Mouse (Mus musculus) forebrain, postnatal 0 days (tissue): ENCODE measurements at regions not wholly inside any gene's neighbourhood (a gene's known extent, or its start where the extent isn't known, plus 50 kb on each side); places are given as distances from the start of the nearest gene placed in this dataset.

Source experiments
- ATAC-seq: fragments of 200-750 bp; cut with Nextera tagmentation; 2 replicates; pipeline ENCODE4 v1.8.0; 2017; ENCODE audit warnings: mild to moderate bottlenecking, moderate library complexity
- DNase-seq: peaks from one replicate; pipeline ENCODE4 v3.0.0-alpha.2; 2015
- H3K27ac ChIP-seq: fragments of 300-500 bp; sonication (generic); 2 replicates; pipeline ENCODE4 v1.5.1; 2014; ENCODE audit warnings: low read depth, mild to moderate bottlenecking, antibody characterized with exemption, low read length, moderate library complexity, mixed read lengths
- H3K27me3 ChIP-seq: fragments of 300-500 bp; sonication (generic); 2 replicates; pipeline ENCODE4 v1.6.1; 2014; ENCODE audit warnings: mild to moderate bottlenecking, low read length, mixed read lengths; ENCODE audit not compliant: insufficient read depth
- H3K36me3 ChIP-seq: fragments of 300-500 bp; sonication (generic); 2 replicates; pipeline ENCODE4 v1.6.1; 2014; ENCODE audit warnings: mild to moderate bottlenecking, moderate library complexity; ENCODE audit not compliant: insufficient read depth
- H3K4me1 ChIP-seq: fragments of 300-500 bp; sonication (generic); 2 replicates; pipeline ENCODE4 v1.6.1; 2014; ENCODE audit warnings: antibody characterized with exemption; ENCODE audit not compliant: insufficient read depth
- H3K4me2 ChIP-seq: fragments of 300-500 bp; sonication (generic); 2 replicates; pipeline ENCODE4 v1.6.1; 2014; ENCODE audit warnings: low read depth, mild to moderate bottlenecking, moderate library complexity
- H3K4me3 ChIP-seq: fragments of 300-500 bp; sonication (generic); 2 replicates; pipeline ENCODE4 v1.5.1; 2014; ENCODE audit warnings: low read depth, low read length, mixed read lengths
- H3K9ac ChIP-seq: fragments of 300-500 bp; sonication (generic); 2 replicates; pipeline ENCODE4 v1.6.1; 2014; ENCODE audit warnings: mild to moderate bottlenecking
- H3K9me3 ChIP-seq: fragments of 300-500 bp; sonication (generic); 2 replicates; pipeline ENCODE4 v1.6.1; 2016; ENCODE audit warnings: low read length
- CTCF ChIP-seq: sonication (generic); IDR thresholded peaks from 2 replicates; pipeline ENCODE4 v1.5.1; 2016; ENCODE audit warnings: antibody characterized with exemption, control low read depth, low read depth
- WGBS: fragments of 180-500 bp; shearing (Covaris S2); extraction: QIAGEN DNeasy Blood & Tissue Kit; methylation state at CpG from one replicate; pipeline ENCODE4 v1.1.7; 2014; 5-methylcytosine and 5-hydroxymethylcytosine counted together

DNA sequence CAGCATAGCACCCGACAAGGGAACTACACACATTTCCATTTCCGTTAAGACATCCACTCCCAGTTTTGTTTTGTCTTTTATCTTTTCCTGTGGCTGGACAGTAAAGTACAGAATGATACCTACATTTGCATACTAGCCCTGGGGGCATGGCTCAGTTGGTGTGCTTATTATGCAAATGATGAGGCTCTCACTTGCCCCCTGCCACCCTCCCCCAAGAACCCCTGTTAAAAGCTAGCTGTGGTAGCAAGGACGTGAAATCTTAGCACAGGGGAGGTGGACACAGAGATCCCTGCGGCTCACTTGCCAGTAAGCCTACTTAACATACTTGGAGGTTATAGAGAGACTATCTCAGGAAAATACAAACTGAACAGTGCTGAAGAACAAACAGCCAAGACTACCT is 375.2 kb upstream of the B3galt2 start:
- Histone ChIP-seq H3K27ac (no peak overlapping the region), H3K4me2 (no peak overlapping the region), H3K4me1 (no peaks in the 10 kb centered on the region), H3K9ac (no peak overlapping the region), H3K9me3 (no peaks in the 10 kb centered on the region), H3K36me3 (no peaks in the 10 kb centered on the region), H3K4me3 (no peak overlapping the region), H3K27me3 (no peaks in the 10 kb centered on the region)
- DNase-seq: no peak
- no peak for ATAC-seq
- WGBS: 50% methylated on average over 4 of the region's 4 CpGs
- no peak for TF ChIP-seq CTCF

DNA sequence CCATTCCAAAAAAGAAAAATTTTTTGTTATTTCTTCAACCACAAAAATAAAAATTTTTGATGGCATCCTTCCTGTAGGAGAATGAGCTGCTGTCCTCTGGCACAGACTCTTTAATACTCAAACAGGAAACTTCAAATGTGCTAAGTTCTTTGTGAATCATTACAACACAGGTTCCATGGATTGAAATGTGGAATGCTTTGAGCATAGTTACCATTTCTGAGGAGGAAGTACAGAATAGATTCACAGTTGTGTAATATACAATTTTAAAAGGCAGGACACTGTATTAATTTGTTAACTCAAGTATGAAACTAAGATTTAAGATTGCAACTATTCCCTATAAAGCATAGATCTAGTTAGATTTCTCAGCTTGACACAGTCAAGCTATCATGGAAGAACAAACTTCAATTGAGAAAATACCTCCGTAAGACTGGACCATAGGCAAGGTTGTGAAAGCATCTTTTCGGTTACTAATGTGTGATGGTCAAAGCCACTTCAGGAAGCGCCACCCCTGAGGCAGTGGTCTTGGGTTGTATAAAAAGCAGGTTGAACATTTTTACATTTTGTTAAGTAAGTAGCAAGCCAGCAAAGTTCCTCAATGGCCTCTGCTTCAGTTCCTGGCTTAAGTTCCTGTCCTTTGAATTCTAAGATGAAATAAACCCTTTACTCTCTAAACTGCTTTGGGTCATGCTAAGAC is 354.0 kb upstream of the B3galt2 start:
- H3K27me3 ChIP-seq: no peaks in the 10 kb centered on the region
- TF ChIP-seq CTCF: no peak
- no peaks in the 10 kb centered on the region for H3K36me3 ChIP-seq
- H3K9ac ChIP-seq: no peak overlapping the region
- H3K27ac ChIP-seq: no peak overlapping the region
- H3K4me1 ChIP-seq: no peaks in the 10 kb centered on the region
- H3K4me2 ChIP-seq: no peak overlapping the region
- H3K4me3 ChIP-seq: no peak overlapping the region
- DNase-seq: no peak
- ATAC-seq: no peak
- H3K9me3 ChIP-seq: no peaks in the 10 kb centered on the region
- 97% methylated on average over 3 of the region's 3 CpGs for WGBS

DNA sequence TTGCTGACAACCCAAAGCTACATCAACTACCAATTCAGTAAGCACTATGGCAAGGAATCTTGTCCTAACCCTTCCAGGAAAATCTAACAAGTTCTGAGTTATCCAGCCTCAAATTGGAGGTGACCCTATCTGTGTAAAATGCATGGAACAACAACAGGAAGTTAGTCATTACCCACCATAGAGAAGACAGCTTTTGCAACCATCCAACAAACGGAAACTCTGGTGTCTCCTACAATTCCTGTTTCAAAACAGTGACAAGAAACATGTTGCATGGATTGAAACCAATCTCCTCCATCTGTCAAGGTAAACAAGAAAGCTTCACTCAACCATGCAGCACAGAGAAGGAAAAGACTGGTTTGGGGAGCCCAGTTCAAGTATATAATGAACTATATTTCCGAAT is 353.0 kb upstream of the B3galt2 start:
- Histone ChIP-seq H3K36me3 (no peaks in the 10 kb centered on the region), H3K9ac (no peak overlapping the region), H3K4me3 (no peak overlapping the region), H3K27ac (no peak overlapping the region), H3K4me2 (no peak overlapping the region), H3K4me1 (no peaks in the 10 kb centered on the region), H3K9me3 (no peaks in the 10 kb centered on the region), H3K27me3 (no peaks in the 10 kb centered on the region)
- ATAC-seq (no peak), DNase-seq (no peak)
- no peak for TF ChIP-seq CTCF
- 73% methylated on average over 2 of the region's 2 CpGs for WGBS

GRCm38 (mm10) chr1:143296555-143296954 is 343.9 kb upstream of the B3galt2 start:
- DNase-seq (no peak), ATAC-seq (no peak)
- Histone ChIP-seq H3K9me3 (no peaks in the 10 kb centered on the region), H3K27me3 (no peaks in the 10 kb centered on the region), H3K36me3 (no peaks in the 10 kb centered on the region), H3K9ac (no peak overlapping the region), H3K4me3 (no peak overlapping the region), H3K4me1 (no peaks in the 10 kb centered on the region), H3K4me2 (no peak overlapping the region), H3K27ac (no peak overlapping the region)
- WGBS: 76% methylated on average over 5 of the region's 5 CpGs
- no peak for TF ChIP-seq CTCF

GRCm38 (mm10) chr1:143307379-143307778 is 333.1 kb upstream of the B3galt2 start:
- Histone ChIP-seq H3K9me3 (0 out of 2 replicates have a peak, but pooled peaks cover 2% of the 10 kb centered on the region), H3K27me3 (no peaks in the 10 kb centered on the region), H3K4me3 (no peak overlapping the region), H3K4me1 (no peaks in the 10 kb centered on the region), H3K27ac (no peak overlapping the region), H3K36me3 (no peaks in the 10 kb centered on the region), H3K9ac (no peak overlapping the region), H3K4me2 (no peak overlapping the region)
- DNase-seq: no peak
- no peak for ATAC-seq
- 72% methylated on average over 3 of the region's 3 CpGs for WGBS
- TF ChIP-seq CTCF: no peak

DNA sequence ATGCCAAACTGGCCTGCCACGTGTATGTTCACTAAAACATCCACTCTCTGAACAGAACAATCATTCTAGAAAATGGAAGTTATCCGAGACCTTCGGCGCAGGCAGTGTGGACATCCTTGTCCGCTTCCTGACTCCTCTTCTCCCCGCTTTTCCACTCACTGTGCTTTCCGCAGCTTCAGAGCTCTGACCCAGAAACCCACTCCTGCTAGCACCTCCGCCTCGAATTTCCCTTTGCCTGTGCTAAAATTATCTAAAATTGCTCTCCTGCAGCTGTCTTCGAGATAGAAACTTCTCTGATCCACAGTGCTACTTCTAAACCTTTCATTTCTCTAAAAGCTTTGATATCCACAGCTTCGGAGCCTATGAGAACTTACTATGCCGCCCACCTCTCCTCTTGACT is 322.1 kb upstream of the B3galt2 start:
- TF ChIP-seq CTCF: no peak
- 89% methylated on average over 12 of the region's 12 CpGs for WGBS
- Histone ChIP-seq H3K27ac (no peak overlapping the region), H3K9me3 (no peaks in the 10 kb centered on the region), H3K4me3 (no peak overlapping the region), H3K27me3 (no peaks in the 10 kb centered on the region), H3K4me2 (no peak overlapping the region), H3K4me1 (no peaks in the 10 kb centered on the region), H3K36me3 (no peaks in the 10 kb centered on the region), H3K9ac (no peak overlapping the region)
- no peak for DNase-seq
- ATAC-seq: no peak

DNA sequence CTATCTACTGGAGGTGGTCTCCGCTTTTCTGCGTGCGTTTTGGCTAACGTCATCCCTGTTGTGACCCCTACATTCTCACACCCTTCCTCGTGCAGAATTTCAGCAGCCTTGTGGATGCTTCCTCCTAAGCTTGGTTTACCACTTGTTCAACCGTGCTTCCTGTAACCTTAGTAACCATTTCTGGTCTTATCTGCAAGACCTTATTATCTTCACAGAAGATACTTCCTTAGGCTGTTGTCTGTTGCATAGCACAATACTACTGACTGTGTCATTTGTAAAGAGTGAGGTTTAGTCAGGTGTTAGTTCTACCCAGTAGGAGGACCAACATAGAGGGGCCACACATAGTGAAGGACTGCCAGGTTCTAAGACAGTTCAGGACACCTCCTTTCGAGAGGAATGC is 320.9 kb upstream of the B3galt2 start:
- H3K4me3 ChIP-seq: no peak overlapping the region
- ATAC-seq (no peak), DNase-seq (no peak)
- no peak for TF ChIP-seq CTCF
- no peak overlapping the region for H3K27ac ChIP-seq
- no peak overlapping the region for H3K9ac ChIP-seq
- no peak overlapping the region for H3K4me2 ChIP-seq
- H3K9me3 ChIP-seq: no peaks in the 10 kb centered on the region
- no peaks in the 10 kb centered on the region for H3K36me3 ChIP-seq
- WGBS: 93% methylated on average over 7 of the region's 7 CpGs
- H3K27me3 ChIP-seq: no peaks in the 10 kb centered on the region
- no peaks in the 10 kb centered on the region for H3K4me1 ChIP-seq
